Mouse (Mus musculus) brain, adult 10 weeks (tissue): ENCODE results near the gene Olfr1330. TPM values are rescaled to one million over a fixed set of nuclear protein-coding genes. Genes with fewer than 3 reads are reported as not detected.

Experiments used
- polyA plus RNA-seq: library from polyadenylated mRNA; stranded (reverse); fragments of 350-450 nt; fragmentation: Illumina TruSeq; extraction: RNeasy Lipid Tissue Mini Kit (QIAGEN cat#74804); gene quantifications from one replicate; pipeline ENCODE4 v1.2.3, GENCODE M21; 2015; ENCODE audit warnings: low read depth, low replicate concordance

The Olfr1330 gene
- polyA plus RNA-seq = not detected

DNA sequence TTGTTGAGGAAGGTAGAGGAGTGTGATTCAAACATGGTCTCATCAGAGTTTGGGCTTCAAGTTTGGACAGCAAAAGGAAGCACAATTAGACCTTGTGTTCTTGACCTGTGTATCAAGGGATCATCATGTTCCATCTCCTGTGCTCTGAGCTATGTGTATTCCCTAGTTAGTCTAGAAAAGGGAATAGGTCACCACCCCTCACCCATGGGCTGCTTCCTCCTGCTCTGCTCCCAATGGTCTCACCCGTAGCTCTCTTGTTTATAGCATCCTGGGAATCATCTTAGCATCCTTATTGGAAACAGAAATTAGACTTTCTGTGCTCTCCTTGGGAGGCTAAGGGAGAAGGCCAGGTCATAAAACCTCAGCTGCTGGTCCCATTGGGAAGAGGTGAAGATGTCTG, at the start of gene Olfr1330:
TSS of gene Olfr1330 (plus strand) at position 301 of the 400 bp plus-strand sequence.

DNA sequence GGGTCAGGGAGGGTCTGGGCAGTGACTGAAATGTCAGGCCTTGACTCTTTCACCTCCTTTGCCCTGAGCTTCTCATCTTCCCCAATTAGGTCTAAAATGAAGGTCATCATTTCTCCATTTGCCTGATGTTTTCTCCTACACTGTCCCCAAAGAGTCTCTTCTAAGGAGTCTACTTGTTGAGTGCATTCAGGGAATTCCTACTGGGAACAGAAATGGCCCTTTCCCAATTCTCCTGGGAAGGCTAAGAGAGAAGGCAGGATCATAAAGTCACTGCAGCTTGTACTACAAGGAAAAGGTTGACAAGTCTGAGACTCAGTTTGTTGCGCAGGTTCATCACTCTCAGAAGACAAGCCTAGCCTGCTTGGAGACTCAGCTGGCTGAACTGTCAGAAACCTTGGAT, 24.0 kb upstream of the Olfr1330 start, which contains the start of gene Olfr1331:
TSS of gene Olfr1331 (plus strand) at position 301 of the 400 bp plus-strand sequence.

DNA sequence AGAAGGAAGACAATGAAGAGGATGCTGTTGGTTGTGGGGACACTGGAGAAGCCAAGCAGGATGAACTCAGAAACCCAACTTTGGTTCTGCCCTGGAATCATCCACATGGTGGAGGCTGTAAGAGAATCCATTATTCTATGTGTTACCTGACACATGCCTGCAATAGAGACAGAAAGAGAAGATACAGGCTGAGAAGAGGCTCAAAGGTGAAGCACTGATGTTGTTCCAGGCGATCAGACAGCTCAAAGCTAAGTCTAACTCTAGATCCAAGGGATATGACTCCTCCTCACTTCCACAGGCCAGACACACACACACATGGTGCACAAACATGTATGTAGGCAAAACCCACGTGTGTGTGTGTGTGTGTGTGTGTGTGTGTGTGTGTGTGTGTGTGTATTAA, 29.0 kb downstream of the Olfr1330 start, which contains the start of gene Olfr1329:
TSS of gene Olfr1329 (minus strand) at position 101 of the 400 bp plus-strand sequence.

DNA sequence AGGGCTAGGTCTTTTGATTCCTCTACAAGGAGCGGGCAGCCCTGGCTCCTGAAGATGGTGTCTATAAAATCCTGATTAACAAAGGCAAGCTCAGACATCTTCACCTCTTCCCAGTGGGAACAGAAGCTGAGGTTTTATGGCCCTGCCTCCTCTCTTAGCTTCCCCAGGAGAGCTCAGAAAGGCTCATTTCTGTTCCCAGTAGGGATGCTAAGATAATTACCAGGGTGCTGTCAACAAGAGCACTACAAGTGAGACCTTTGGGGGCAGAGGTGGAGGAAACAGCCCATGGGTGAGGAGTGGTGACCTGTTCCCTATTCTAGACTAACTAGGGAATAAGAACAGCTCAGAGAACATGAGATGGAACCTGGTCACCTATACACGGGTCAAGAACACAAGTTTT, 50.1 kb downstream of the Olfr1330 start, which contains the start of gene Olfr1328:
TSS of gene Olfr1328 (minus strand) at position 101 of the 400 bp plus-strand sequence.

Other genes starting within 250 kb of the Olfr1330 start
- gene Olfr62, start 229.6 kb upstream of the Olfr1330 start, polyA plus RNA-seq = not detected
- not detected for gene Olfr1342, start 195.8 kb upstream of the Olfr1330 start, polyA plus RNA-seq
- gene Olfr1341, start 185.1 kb upstream of the Olfr1330 start, polyA plus RNA-seq = not detected
- gene Olfr1340, start 168.5 kb upstream of the Olfr1330 start, polyA plus RNA-seq = not detected
- gene Olfr1339, start 156.4 kb upstream of the Olfr1330 start, polyA plus RNA-seq = not detected
- not detected for gene Olfr1338, start 129.9 kb upstream of the Olfr1330 start, polyA plus RNA-seq
- gene Olfr1337, start 106.0 kb upstream of the Olfr1330 start, polyA plus RNA-seq = not detected
- gene Olfr1335, start 78.7 kb upstream of the Olfr1330 start, polyA plus RNA-seq = not detected
- gene Olfr1333, start 52.3 kb upstream of the Olfr1330 start, polyA plus RNA-seq = not detected
- not detected for gene Olfr1331, start 23.9 kb upstream of the Olfr1330 start, polyA plus RNA-seq
- gene Olfr1329, start 28.9 kb downstream of the Olfr1330 start, polyA plus RNA-seq = not detected
- gene Olfr1328, start 50.0 kb downstream of the Olfr1330 start, polyA plus RNA-seq = not detected
- not detected for gene Lao1, start 73.0 kb downstream of the Olfr1330 start, polyA plus RNA-seq
- gene Slc2a1, start 220.1 kb downstream of the Olfr1330 start, polyA plus RNA-seq = 80.6 TPM